Mouse (Mus musculus): ENCODE results near the gene Cux2.

- no peak for TF ChIP-seq CTCF (IDR thresholded peaks at IDR 0.05; ENCODE audit: control insufficient read depth, insufficient read depth, low read length)
- TF ChIP-seq POLR2A (IDR thresholded peaks at IDR 0.05; ENCODE audit: borderline replicate concordance, control insufficient read depth, low read depth, low read length) = no peak
These were observed 105.7 kb downstream of the Cux2 start for GRCm38 (mm10) chr5:121944021-121944790.
